Mouse (Mus musculus) c-Kit-positive CD71-positive TER-119-negative erythroid progenitor cells, embryonic 14.5 days (primary cell): ENCODE data around the gene Fam71b.
"Not testable (repeated sequence)": the region's sequence is repeated elsewhere in the genome, so short reads cannot be mapped to it uniquely, and the experiment has no call there.

ENCODE experiments used
- DNase-seq: peaks from one replicate; pipeline ENCODE4 v3.0.0-alpha.2; 2013; ENCODE audit warnings: low read depth

The Fam71b gene

GRCm38 (mm10) chr11:46384925-46385324, 11.4 kb upstream of the Fam71b start:
- DNase-seq: no peak

- no peak for DNase-seq
Measured at GRCm38 (mm10) chr11:46386556-46386955, 9.8 kb upstream of the Fam71b start.

DNA sequence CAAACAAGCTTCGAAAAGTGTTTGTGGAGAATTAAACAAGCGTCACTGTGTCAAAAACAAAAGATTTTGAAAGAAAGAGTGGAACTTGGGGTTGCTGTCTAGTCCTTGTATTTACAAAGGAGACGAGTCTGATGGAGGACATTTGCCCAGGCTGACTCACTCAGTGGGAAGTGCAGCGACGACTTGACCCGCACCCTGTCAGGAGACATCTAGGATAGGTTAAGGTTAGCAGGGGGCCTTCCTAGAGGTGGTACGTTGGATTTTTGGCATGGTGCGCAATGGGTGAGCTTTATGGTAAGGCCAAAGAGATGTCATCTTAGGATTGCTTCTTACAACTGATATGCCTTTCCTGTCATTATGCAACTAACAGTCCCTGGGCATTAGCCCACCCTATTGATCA, 9.3 kb upstream of the Fam71b start:
- DNase-seq: no peak

DNA sequence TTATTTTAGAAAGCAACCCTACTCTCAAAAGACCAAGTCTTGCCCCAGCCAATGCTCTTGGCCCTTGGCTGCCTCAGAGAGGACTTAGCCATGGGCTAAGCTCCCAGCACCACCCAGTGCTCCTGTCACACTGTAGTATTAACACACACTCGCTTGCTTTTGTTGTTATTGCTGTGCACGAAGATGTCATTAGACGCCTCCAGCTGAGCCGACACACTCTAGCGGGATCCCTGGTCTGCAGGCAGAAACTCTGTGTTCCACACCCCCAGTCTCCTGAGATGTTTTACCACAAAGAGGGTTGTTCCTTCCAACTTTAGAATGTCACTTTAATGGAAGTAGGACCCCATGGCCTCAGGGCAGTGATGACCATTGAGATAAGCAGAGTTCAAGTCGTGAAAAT, 7.9 kb upstream of the Fam71b start:
- no peak for DNase-seq

- DNase-seq: no peak
Measured at GRCm38 (mm10) chr11:46389336-46390117, 6.8 kb upstream of the Fam71b start, which contains the start of gene Itk. Gene Itk (minus strand): TSS chr11:46389515.

DNA sequence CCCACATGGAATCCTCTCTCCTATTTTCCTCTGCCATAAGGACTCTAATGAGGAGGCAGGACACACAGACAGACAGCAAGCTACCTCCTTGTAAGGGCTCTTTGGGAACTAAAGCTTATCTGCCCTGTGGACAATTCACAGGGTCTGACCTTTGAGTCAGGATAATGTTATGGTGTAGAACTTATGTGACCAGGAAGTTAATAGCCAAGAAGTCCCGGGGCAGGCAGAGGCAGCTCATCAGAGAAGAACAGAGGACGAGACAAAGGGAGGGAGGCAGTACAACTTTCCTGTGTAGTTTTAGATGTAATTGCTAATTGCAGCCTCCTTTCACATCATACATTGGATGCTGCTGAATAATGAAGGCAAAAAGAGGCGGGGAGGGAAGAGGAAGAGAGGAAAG, 5.7 kb upstream of the Fam71b start:
- DNase-seq: no peak

DNA sequence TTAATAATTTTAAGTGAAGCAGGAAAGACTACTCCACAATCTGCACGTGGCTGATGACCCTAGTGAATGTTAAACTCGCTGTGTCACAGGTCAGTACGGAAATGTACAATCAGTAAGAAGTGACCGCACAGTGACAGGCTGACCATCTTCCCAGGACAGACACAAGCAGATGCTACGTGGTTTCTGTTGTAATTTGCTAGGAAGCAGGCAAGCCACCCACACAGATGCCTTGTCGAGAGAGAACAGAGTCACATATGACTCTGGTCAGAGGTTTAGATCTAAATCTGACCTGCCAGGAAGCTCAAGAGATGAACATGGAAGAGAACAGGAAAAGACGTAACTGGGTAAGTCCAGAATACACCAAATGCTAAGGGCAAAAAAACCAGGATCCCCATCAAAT, 3.5 kb upstream of the Fam71b start:
- DNase-seq: no peak

- DNase-seq: no peak
Measured at GRCm38 (mm10) chr11:46393413-46393812, 2.9 kb upstream of the Fam71b start.

DNA sequence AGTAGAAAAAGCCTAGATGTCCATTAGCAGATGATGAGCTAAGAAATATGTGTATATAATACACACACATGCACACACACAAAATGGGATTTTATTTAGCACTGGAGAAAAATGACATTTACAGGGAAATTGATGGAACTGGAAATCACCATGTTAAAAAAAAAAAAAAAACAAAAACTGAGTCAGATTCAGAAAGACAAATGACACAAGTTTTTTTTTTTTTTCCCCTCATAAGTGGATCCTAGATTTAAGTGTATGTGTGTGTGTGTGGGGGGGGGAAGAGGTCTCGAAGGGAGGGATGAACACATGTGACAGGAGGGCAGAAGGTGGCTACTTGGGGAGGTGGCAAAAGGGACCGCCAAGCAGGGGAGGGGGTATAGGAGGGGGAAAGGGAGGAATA, 1.3 kb upstream of the Fam71b start:
- no peak for DNase-seq

- no peak for DNase-seq
Measured at GRCm38 (mm10) chr11:46395698-46396097, 661 bp upstream of the Fam71b start.

- DNase-seq: no peak
Measured at GRCm38 (mm10) chr11:46396860-46397179, 461 bp downstream of the Fam71b start.

- no peak for DNase-seq
Measured at GRCm38 (mm10) chr11:46397900-46398299, 1.5 kb downstream of the Fam71b start.

DNA sequence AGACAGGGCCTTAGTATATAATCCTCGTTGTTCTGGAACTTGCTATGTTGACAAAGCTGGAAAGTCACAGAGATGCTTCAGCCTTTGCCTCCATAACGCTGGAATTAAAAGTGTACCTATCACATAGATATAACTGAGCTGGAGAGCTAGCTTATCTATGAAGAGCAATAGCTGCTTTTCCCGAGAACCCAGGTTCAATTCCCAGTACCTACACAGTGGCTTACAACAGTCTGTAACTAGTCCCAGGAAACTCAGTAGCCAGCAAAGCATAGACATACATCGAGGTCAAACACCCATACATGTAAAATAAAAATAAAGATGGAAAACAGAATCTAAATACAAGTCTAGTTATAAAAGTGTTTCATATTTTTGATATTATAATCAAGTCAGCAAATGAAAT, 2.1 kb downstream of the Fam71b start:
- peak; percentile 25 for DNase-seq

DNA sequence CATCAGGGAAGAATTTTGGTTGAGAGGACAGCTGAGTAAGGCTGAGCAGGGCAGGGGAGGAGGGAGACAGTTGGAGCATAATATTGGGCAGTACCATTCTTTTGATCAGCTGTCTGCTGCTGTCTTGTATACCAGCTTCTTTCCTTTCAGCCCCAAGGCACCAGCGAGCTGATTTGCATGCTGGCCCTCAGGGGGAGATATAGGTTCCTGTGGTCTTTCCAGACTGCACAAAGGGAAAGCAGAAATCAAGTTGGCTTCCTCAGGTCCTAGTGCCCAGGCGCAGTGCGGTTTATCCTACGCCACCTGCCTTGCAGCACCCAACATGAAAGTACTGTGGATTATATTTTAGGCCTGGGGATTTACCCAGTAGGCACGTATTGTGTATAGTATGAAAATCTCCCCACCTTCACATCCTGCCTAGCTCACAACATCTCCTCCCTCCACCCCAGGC, 2.6 kb downstream of the Fam71b start:
- DNase-seq: no peak

- no peak for DNase-seq
Measured at GRCm38 (mm10) chr11:46401555-46401954, 5.2 kb downstream of the Fam71b start.

DNA sequence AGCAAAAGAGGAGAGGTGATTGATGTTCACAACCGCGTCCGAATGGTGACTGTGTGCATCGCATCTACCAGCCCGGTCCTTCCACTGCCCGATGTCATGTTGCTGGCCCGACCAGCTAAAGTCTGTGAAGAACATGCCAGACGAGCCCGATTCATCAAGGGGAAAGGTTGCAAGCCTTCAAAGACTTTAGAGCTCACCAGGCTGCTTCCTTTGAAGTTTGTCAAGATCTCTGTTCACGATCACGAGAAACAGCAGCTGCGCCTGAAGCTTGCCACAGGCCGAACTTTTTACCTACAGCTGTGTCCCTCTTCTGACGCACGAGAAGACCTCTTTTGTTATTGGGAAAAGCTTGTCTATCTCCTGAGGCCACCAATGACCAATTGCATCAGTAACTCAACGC, 8.6 kb downstream of the Fam71b start:
- DNase-seq: no peak

DNA sequence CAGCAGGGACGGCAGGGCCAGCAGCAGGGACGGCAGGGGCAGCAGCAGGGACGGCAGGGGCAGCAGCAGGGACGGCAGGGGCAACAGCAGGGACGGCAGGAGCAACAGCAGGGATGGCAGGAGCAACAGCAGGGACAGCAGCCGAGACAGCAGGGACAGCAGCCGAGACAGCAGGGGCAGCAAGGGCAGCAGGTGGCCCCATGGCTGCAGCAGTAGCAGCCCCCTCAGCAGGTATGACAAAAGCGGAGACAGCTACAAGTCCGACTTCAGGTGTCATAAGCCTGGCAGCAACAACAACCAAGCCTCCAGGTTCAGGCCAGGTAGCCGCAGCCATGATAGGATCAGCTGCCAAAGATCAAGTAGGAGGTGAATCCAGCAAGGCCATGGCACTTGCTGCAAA, 10.4 kb downstream of the Fam71b start:
- DNase-seq: no peak

DNA sequence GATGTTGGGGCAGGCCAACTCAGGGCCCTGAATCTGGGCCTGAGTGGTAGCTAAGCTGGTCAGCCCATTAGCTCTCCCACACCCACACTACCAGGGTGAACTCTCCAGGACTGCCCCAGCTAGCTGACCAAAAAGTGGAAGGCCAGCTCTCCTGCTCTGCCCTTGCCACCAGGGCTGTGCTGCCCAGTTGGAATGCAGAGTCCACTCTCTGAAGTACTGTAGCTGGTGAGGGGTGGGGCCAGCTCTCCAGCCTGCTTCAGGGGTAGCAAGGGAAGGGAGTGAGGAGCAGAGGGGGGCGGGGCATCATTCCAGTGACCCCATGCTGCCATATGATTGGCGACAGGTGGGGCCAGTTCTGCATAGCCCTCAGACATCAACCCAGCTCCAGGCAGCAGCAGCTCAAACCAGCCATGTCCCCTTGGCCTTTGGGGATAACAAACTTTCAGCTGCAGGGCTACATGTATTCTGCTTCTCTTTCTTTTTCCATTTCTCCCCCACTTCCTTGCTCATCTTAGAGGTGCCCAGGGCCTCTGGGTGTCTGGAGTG, 13.7 kb downstream of the Fam71b start:
- DNase-seq: no peak

- no peak for DNase-seq
Measured at GRCm38 (mm10) chr11:46418438-46418837, 22.1 kb downstream of the Fam71b start.

- DNase-seq: no peak
Measured at GRCm38 (mm10) chr11:46418860-46419259, 22.5 kb downstream of the Fam71b start.

GRCm38 (mm10) chr11:46421086-46421888, 24.9 kb downstream of the Fam71b start:
- no peak for DNase-seq

GRCm38 (mm10) chr11:46428131-46428530, 31.8 kb downstream of the Fam71b start:
- DNase-seq: not testable (repeated sequence)

- DNase-seq: no peak
Measured at GRCm38 (mm10) chr11:46430123-46430522, 33.8 kb downstream of the Fam71b start.
